Mouse (Mus musculus) C2C12 (cell line): ENCODE data around the gene Magi1. TPM values are rescaled to one million over a fixed set of nuclear protein-coding genes. Genes with fewer than 3 reads are reported as not detected.

Experiments used
- H3K27me3 ChIP-seq: one replicate; pipeline ENCODE4 v1.6.1; 2011; ENCODE audit not compliant: control insufficient read depth, insufficient read depth, insufficient read length
- H3K36me3 ChIP-seq: one replicate; pipeline ENCODE4 v1.6.1; 2011; ENCODE audit not compliant: control insufficient read depth, insufficient read depth
- H3K4me3 ChIP-seq: one replicate; pipeline ENCODE4 v1.5.1; 2011; ENCODE audit warnings: mild to moderate bottlenecking, control low read depth; ENCODE audit not compliant: poor library complexity, insufficient read depth, severe bottlenecking
- H3K79me2 ChIP-seq: one replicate; pipeline ENCODE4 v1.6.1; 2011; ENCODE audit not compliant: control insufficient read depth, insufficient read depth
- H3K79me3 ChIP-seq: one replicate; pipeline ENCODE4 v1.6.1; 2011; ENCODE audit warnings: low read depth, control low read depth
- H3ac ChIP-seq: one replicate; pipeline ENCODE3; 2011; ENCODE audit warnings: low read depth; ENCODE audit not compliant: control insufficient read depth, insufficient read length
- CEBPB ChIP-seq: IDR thresholded peaks from one replicate; pipeline ENCODE4 v1.6.1; 2011; ENCODE audit warnings: low read depth, mild to moderate bottlenecking, control low read depth, moderate library complexity
- CTCF ChIP-seq: IDR thresholded peaks from one replicate; pipeline ENCODE4 v1.5.1; 2011; ENCODE audit not compliant: control insufficient read depth, insufficient read depth, insufficient read length
- FOSL1 ChIP-seq: IDR thresholded peaks from one replicate; pipeline ENCODE4 v1.8.0; 2011; ENCODE audit warnings: mild to moderate bottlenecking, low read length; ENCODE audit not compliant: poor library complexity, insufficient read depth, severe bottlenecking
- MAX ChIP-seq: IDR thresholded peaks from one replicate; pipeline ENCODE4 v1.6.1; 2011; ENCODE audit warnings: mild to moderate bottlenecking, control low read depth
- MYOD1 ChIP-seq: IDR thresholded peaks from one replicate; pipeline ENCODE4 v1.6.1; 2011; ENCODE audit warnings: low read depth; ENCODE audit not compliant: control insufficient read depth, insufficient read length
- MYOG ChIP-seq: IDR thresholded peaks from one replicate; pipeline ENCODE4 v1.6.1; 2011; ENCODE audit not compliant: control insufficient read depth, insufficient read length; ENCODE audit errors: extremely low read depth
- USF1 ChIP-seq: IDR thresholded peaks from one replicate; pipeline ENCODE4 v1.6.1; 2011; ENCODE audit warnings: low read depth, mild to moderate bottlenecking, control low read depth, moderate library complexity
- polyA plus RNA-seq: library from polyadenylated mRNA; unstranded; fragments of >200 nt; fragmentation: generic; extraction: Trizol; gene quantifications from one replicate; pipeline ENCODE4 v1.2.1, GENCODE M21; 2012; ENCODE audit warnings: missing spikeins

The Magi1 gene
- polyA plus RNA-seq, 1 experiment = 3.8 TPM

- peaks cover 15% of the 10 kb centered on the region for H3K79me3 ChIP-seq
- no peaks in the 10 kb centered on the region for H3K27me3 ChIP-seq
- no peak overlapping the region for H3K4me3 ChIP-seq
- no peaks in the 10 kb centered on the region for H3K36me3 ChIP-seq
- TF ChIP-seq CEBPB = no peak
- no peak for TF ChIP-seq FOSL1
- TF ChIP-seq MYOG = no peak
- no peak for TF ChIP-seq MYOD1
- no peak for TF ChIP-seq CTCF
- TF ChIP-seq MAX = no peak
- no peak for TF ChIP-seq USF1
- peaks cover 46% of the 10 kb centered on the region for H3K79me2 ChIP-seq
- no peak overlapping the region for H3ac ChIP-seq
These were observed 58.6 kb downstream of the Magi1 start for GRCm38 (mm10) chr6:94225091-94225490.

DNA sequence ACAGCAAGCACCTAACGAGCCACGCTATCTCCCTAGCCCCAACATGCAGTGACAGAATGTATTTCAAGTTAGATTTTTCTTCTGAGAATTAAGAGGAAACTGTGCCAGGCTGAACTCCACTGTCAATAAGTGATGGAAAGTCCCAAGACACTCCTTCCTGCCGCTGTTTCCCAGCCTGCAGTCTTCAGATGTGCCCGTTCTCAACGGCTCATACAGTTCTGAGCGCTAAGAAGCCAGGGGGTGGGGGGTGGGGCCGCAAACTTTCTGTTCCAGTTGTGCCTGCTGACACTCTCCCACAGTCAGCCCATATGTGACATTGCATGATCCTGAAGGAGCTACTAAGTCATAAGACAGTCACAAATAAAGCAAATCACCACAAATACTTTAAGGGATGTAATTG is 61.5 kb downstream of the Magi1 start:
- no peaks in the 10 kb centered on the region for H3K36me3 ChIP-seq
- no peaks in the 10 kb centered on the region for H3K27me3 ChIP-seq
- no peak overlapping the region for H3ac ChIP-seq
- H3K79me2 ChIP-seq = peaks cover 37% of the 10 kb centered on the region
- H3K4me3 ChIP-seq = no peak overlapping the region
- no peak for TF ChIP-seq CTCF
- TF ChIP-seq FOSL1 = no peak
- TF ChIP-seq CEBPB = no peak
- TF ChIP-seq MYOG = no peak
- peaks cover 16% of the 10 kb centered on the region for H3K79me3 ChIP-seq

DNA sequence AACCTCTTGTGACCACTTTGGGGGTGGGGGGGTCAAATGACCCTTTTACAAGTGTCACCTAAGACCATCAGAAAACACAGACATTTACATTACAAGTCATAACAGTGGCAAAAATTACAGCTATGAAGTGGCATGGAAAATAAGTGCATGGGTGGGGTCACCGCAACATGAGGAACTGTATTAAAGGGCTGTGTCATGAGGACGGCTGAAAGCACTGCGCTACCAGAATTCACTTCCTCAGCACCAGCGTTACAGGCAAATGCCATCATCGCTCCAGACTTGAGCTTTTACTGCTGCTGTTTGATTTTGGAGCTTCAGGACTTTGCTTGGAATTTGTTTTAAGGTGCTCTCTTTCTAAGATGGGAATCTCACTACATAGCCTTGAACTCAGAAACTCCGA is 62.0 kb downstream of the Magi1 start:
- no peak overlapping the region for H3K4me3 ChIP-seq
- peaks cover 37% of the 10 kb centered on the region for H3K79me2 ChIP-seq
- no peak overlapping the region for H3ac ChIP-seq
- no peaks in the 10 kb centered on the region for H3K27me3 ChIP-seq
- H3K79me3 ChIP-seq = peaks cover 16% of the 10 kb centered on the region
- no peaks in the 10 kb centered on the region for H3K36me3 ChIP-seq
- TF ChIP-seq CEBPB (no peak), CTCF (no peak), MYOD1 (no peak), MYOG (no peak), FOSL1 (no peak), USF1 (no peak), MAX (no peak)

GRCm38 (mm10) chr6:94218076-94218475 is 65.6 kb downstream of the Magi1 start:
- Histone ChIP-seq H3K36me3 (no peaks in the 10 kb centered on the region), H3K79me2 (peaks cover 46% of the 10 kb centered on the region), H3K27me3 (no peaks in the 10 kb centered on the region), H3K4me3 (no peak overlapping the region), H3ac (no peak overlapping the region), H3K79me3 (peaks cover 9% of the 10 kb centered on the region)
- TF ChIP-seq MYOD1 (no peak), CTCF (no peak), MAX (no peak), FOSL1 (no peak), CEBPB (no peak), MYOG (no peak), USF1 (no peak)

DNA sequence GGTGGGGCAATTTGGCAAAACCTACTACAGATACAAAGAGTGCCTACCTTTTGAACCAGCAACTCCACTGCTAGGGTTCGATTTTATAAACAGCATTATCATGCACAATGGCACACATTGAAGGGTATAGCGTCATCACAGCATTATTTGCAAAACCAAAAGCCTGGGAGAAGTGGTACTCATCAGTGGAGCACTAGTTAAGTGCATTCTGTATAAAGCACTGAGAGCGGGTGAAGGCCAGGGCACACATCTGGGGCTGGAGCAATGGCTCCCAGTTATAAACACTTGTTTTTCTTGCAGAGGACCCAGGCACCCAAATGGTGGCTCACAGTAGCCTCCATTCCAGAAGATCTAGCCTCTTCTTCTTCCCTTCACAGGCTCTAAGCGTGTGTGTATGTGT is 67.9 kb downstream of the Magi1 start:
- H3K79me2 ChIP-seq = peaks cover 44% of the 10 kb centered on the region
- H3K4me3 ChIP-seq = no peak overlapping the region
- H3K36me3 ChIP-seq = no peaks in the 10 kb centered on the region
- TF ChIP-seq MYOG = no peak
- no peak for TF ChIP-seq CEBPB
- TF ChIP-seq CTCF = no peak
- no peak for TF ChIP-seq FOSL1
- TF ChIP-seq USF1 = no peak
- TF ChIP-seq MAX = no peak
- TF ChIP-seq MYOD1 = no peak
- H3K27me3 ChIP-seq = no peaks in the 10 kb centered on the region
- H3ac ChIP-seq = no peak overlapping the region
- H3K79me3 ChIP-seq = peaks cover 7% of the 10 kb centered on the region

- Histone ChIP-seq H3K79me3 (peaks cover 5% of the 10 kb centered on the region), H3K36me3 (no peaks in the 10 kb centered on the region), H3K79me2 (peaks cover 37% of the 10 kb centered on the region), H3ac (no peak overlapping the region), H3K4me3 (no peak overlapping the region), H3K27me3 (no peaks in the 10 kb centered on the region)
- no peak for TF ChIP-seq CTCF
- TF ChIP-seq FOSL1 = no peak
- TF ChIP-seq MYOG = no peak
- TF ChIP-seq CEBPB = no peak
- no peak for TF ChIP-seq USF1
- TF ChIP-seq MAX = no peak
- no peak for TF ChIP-seq MYOD1
These were observed 68.7 kb downstream of the Magi1 start for GRCm38 (mm10) chr6:94214895-94215538.
